Mouse (Mus musculus) MEL (cell line): Measurements from ENCODE around the gene Polr1e. TPM values are rescaled to one million over a fixed set of nuclear protein-coding genes. Genes with fewer than 3 reads are reported as not detected.

Source experiments
- DNase-seq: peaks from one replicate; pipeline ENCODE4 v3.0.0; 2011; ENCODE audit warnings: low read depth, low spot score
- H3K27ac ChIP-seq: 2 replicates; pipeline ENCODE4 v1.5.1; 2012; ENCODE audit warnings: low read depth, mild to moderate bottlenecking, control low read depth, low read length, moderate library complexity; ENCODE audit not compliant: control insufficient read depth
- H3K27me3 ChIP-seq, 2 experiments: fragments of 150-350 bp in 1 of 2; sonication (generic) in 1 of 2; 2 replicates each; pipeline ENCODE4 v1.6.1; 2012; ENCODE audit warnings: low read length in 2 of 2, mild to moderate bottlenecking in 2 of 2, improper control_type of control experiment in 1 of 2, moderate library complexity in 1 of 2; ENCODE audit not compliant: insufficient read depth in 2 of 2, control insufficient read depth in 1 of 2
- H3K36me3 ChIP-seq, 2 experiments: 2 replicates each; pipeline ENCODE4 v1.6.1; 2012 to 2014; ENCODE audit warnings: low read length in 2 of 2, improper control_type of control experiment in 1 of 2, inconsistent platforms in 1 of 2, mild to moderate bottlenecking in 1 of 2; ENCODE audit not compliant: insufficient read depth in 2 of 2, control insufficient read depth in 1 of 2
- H3K4me1 ChIP-seq, 2 experiments: fragments of 150-350 bp in 1 of 2; sonication (generic) in 1 of 2; 2 replicates each; pipeline ENCODE4 v1.6.1; 2012; ENCODE audit warnings: low read length in 2 of 2, improper control_type of control experiment in 1 of 2, mild to moderate bottlenecking in 1 of 2; ENCODE audit not compliant: insufficient read depth in 2 of 2, control insufficient read depth in 1 of 2
- H3K4me3 ChIP-seq, 2 experiments: fragments of 150-350 bp in 1 of 2; sonication (generic) in 1 of 2; 2 replicates each; pipeline ENCODE4 v1.5.1; 2012; ENCODE audit warnings: low read depth in 2 of 2, low read length in 2 of 2, mild to moderate bottlenecking in 2 of 2, moderate library complexity in 2 of 2, control low read depth in 1 of 2, improper control_type of control experiment in 1 of 2; ENCODE audit not compliant: control insufficient read depth in 1 of 2, insufficient read depth in 1 of 2
- H3K79me2 ChIP-seq: 2 replicates; pipeline ENCODE4 v1.6.1; 2012; ENCODE audit warnings: mild to moderate bottlenecking, low read length, moderate library complexity; ENCODE audit not compliant: control insufficient read depth, poor library complexity, insufficient read depth
- H3K9ac ChIP-seq: 2 replicates; pipeline ENCODE4 v1.6.1; 2012; ENCODE audit warnings: low read depth, mild to moderate bottlenecking, control low read depth, low read length, moderate library complexity; ENCODE audit not compliant: control insufficient read depth, poor library complexity, severe bottlenecking
- H3K9me3 ChIP-seq: fragments of 150-350 bp; sonication (generic); replicated peaks from 2 replicates; pipeline ENCODE4 v1.6.1; 2012; ENCODE audit warnings: mild to moderate bottlenecking, low read length, improper control_type of control experiment, moderate library complexity; ENCODE audit not compliant: insufficient read depth
- BHLHE40 ChIP-seq: IDR thresholded peaks from 2 replicates; pipeline ENCODE4 v1.6.1; 2012; ENCODE audit warnings: low read depth, mild to moderate bottlenecking, inconsistent platforms, low read length, improper control_type of control experiment, borderline replicate concordance
- CHD1 ChIP-seq: IDR thresholded peaks from 2 replicates; pipeline ENCODE4 v1.6.1; 2012; ENCODE audit warnings: low read depth, mild to moderate bottlenecking, inconsistent platforms, low read length, improper control_type of control experiment
- CTCF ChIP-seq, 3 experiments: IDR thresholded peaks in 2 of 3; conservative IDR thresholded peaks in 1 of 3; 2 replicates each; pipeline ENCODE4 v1.5.1; 2011 to 2012; ENCODE audit warnings: low read length in 3 of 3, low read depth in 2 of 3, mild to moderate bottlenecking in 2 of 3, improper control_type of control experiment in 1 of 3, inconsistent platforms in 1 of 3, mixed read lengths in 1 of 3, moderate library complexity in 1 of 3; ENCODE audit not compliant: control insufficient read depth in 1 of 3, insufficient read depth in 1 of 3, poor library complexity in 1 of 3, severe bottlenecking in 1 of 3
- E2F4 ChIP-seq: IDR thresholded peaks from 2 replicates; pipeline ENCODE4 v1.6.1; 2011; ENCODE audit warnings: low read depth, low read length, improper control_type of control experiment, borderline replicate concordance
- ELF1 ChIP-seq: IDR thresholded peaks from 2 replicates; pipeline ENCODE4 v1.6.1; 2014; ENCODE audit warnings: low read depth, mild to moderate bottlenecking, inconsistent platforms, low read length, improper control_type of control experiment, moderate library complexity
- EP300 ChIP-seq, 2 experiments: IDR thresholded peaks; 2 replicates each; pipeline ENCODE4 v1.6.1; 2011; ENCODE audit warnings: improper control_type of control experiment in 2 of 2, low read length in 2 of 2, low read depth in 1 of 2, mild to moderate bottlenecking in 1 of 2
- ETS1 ChIP-seq: IDR thresholded peaks from 2 replicates; pipeline ENCODE4 v1.6.1; 2012; ENCODE audit warnings: low read depth, mild to moderate bottlenecking, inconsistent platforms, low read length, improper control_type of control experiment, moderate library complexity
- GABPA ChIP-seq: IDR thresholded peaks from 2 replicates; pipeline ENCODE4 v1.6.1; 2012; ENCODE audit warnings: low read depth, mild to moderate bottlenecking, inconsistent platforms, low read length, improper control_type of control experiment, moderate library complexity
- GATA1 ChIP-seq: IDR thresholded peaks from 2 replicates; pipeline ENCODE4 v1.6.1; 2011; ENCODE audit warnings: low read depth, low read length, improper control_type of control experiment
- HCFC1 ChIP-seq: IDR thresholded peaks from 2 replicates; pipeline ENCODE4 v1.6.1; 2012; ENCODE audit warnings: low read depth, mild to moderate bottlenecking, inconsistent platforms, low read length, improper control_type of control experiment, moderate library complexity
- JUND ChIP-seq: IDR thresholded peaks from 2 replicates; pipeline ENCODE4 v1.6.1; 2011; ENCODE audit warnings: low read depth, mild to moderate bottlenecking, improper control_type of control experiment, low read length
- KAT2A ChIP-seq: conservative IDR thresholded peaks from 2 replicates; pipeline ENCODE4 v1.6.1; 2012; ENCODE audit warnings: low read depth, low read length, improper control_type of control experiment, inconsistent platforms
- MAX ChIP-seq: IDR thresholded peaks from 2 replicates; pipeline ENCODE4 v1.6.1; 2011; ENCODE audit warnings: low read length, improper control_type of control experiment
- MAZ ChIP-seq: IDR thresholded peaks from 2 replicates; pipeline ENCODE4 v1.6.1; 2012; ENCODE audit warnings: low read depth, mild to moderate bottlenecking, inconsistent platforms, low read length, improper control_type of control experiment
- MXI1 ChIP-seq: IDR thresholded peaks from 2 replicates; pipeline ENCODE4 v1.6.1; 2011; ENCODE audit warnings: mild to moderate bottlenecking, low read depth, low read length, improper control_type of control experiment
- MYB ChIP-seq: IDR thresholded peaks from 2 replicates; pipeline ENCODE4 v1.6.1; 2011; ENCODE audit warnings: mild to moderate bottlenecking, low read depth, low read length, improper control_type of control experiment
- MYC ChIP-seq: IDR thresholded peaks from 2 replicates; pipeline ENCODE4 v1.6.1; 2011; ENCODE audit warnings: low read depth, mild to moderate bottlenecking, low read length, improper control_type of control experiment, moderate library complexity
- NELFE ChIP-seq: IDR thresholded peaks from 2 replicates; pipeline ENCODE4 v1.6.1; 2011; ENCODE audit warnings: low read depth, low read length, improper control_type of control experiment
- NRF1 ChIP-seq: IDR thresholded peaks from 2 replicates; pipeline ENCODE4 v1.6.1; 2014; ENCODE audit warnings: low read depth, mild to moderate bottlenecking, inconsistent platforms, low read length, improper control_type of control experiment, moderate library complexity; ENCODE audit not compliant: poor library complexity, insufficient read depth, severe bottlenecking
- POLR2AphosphoS2 ChIP-seq: IDR thresholded peaks from 2 replicates; pipeline ENCODE4 v1.6.1; 2011; ENCODE audit warnings: low read length, improper control_type of control experiment
- RAD21 ChIP-seq: IDR thresholded peaks from 2 replicates; pipeline ENCODE4 v1.6.1; 2011; ENCODE audit warnings: mild to moderate bottlenecking, low read depth, low read length, improper control_type of control experiment
- RCOR1 ChIP-seq: IDR thresholded peaks from 2 replicates; pipeline ENCODE4 v1.6.1; 2012; ENCODE audit warnings: low read depth, mild to moderate bottlenecking, inconsistent platforms, low read length, improper control_type of control experiment
- TBP ChIP-seq: IDR thresholded peaks from 2 replicates; pipeline ENCODE4 v1.8.0; 2011; ENCODE audit warnings: low read depth, low read length, improper control_type of control experiment
- TCF12 ChIP-seq: IDR thresholded peaks from 2 replicates; pipeline ENCODE4 v1.6.1; 2014; ENCODE audit warnings: low read depth, mild to moderate bottlenecking, inconsistent platforms, low read length, improper control_type of control experiment, moderate library complexity
- UBTF ChIP-seq: IDR thresholded peaks from 2 replicates; pipeline ENCODE4 v1.6.1; 2012; ENCODE audit warnings: low read depth, mild to moderate bottlenecking, inconsistent platforms, low read length, improper control_type of control experiment, moderate library complexity, borderline replicate concordance; ENCODE audit not compliant: insufficient read depth
- ZC3H11A ChIP-seq: IDR thresholded peaks from 2 replicates; pipeline ENCODE4 v1.6.1; 2012; ENCODE audit warnings: low read depth, mild to moderate bottlenecking, inconsistent platforms, low read length, improper control_type of control experiment
- ZKSCAN1 ChIP-seq: IDR thresholded peaks from 2 replicates; pipeline ENCODE4 v1.6.1; 2012; ENCODE audit warnings: low read depth, mild to moderate bottlenecking, inconsistent platforms, low read length, improper control_type of control experiment, moderate library complexity
- ZMIZ1 ChIP-seq: IDR thresholded peaks from 2 replicates; pipeline ENCODE4 v1.6.1; 2012; ENCODE audit warnings: low read depth, mild to moderate bottlenecking, inconsistent platforms, low read length, improper control_type of control experiment, moderate library complexity
- ZNF384 ChIP-seq: IDR thresholded peaks from 2 replicates; pipeline ENCODE4 v1.6.1; 2012; ENCODE audit warnings: low read depth, mild to moderate bottlenecking, inconsistent platforms, low read length, improper control_type of control experiment
- polyA plus RNA-seq, 2 experiments: library from polyadenylated mRNA; stranded (reverse) in 1 of 2; unstranded in 1 of 2; fragments of >175 nt in 1 of 2; fragments of >200 nt in 1 of 2; gene quantifications; 2 replicates each; pipeline versions ENCODE4 v1.2.1 to v1.2.4; 2012; ENCODE audit warnings: low replicate concordance in 2 of 2, low read depth in 1 of 2; ENCODE audit not compliant: insufficient read length in 2 of 2, insufficient read depth in 1 of 2, missing spikeins in 1 of 2
- total RNA-seq: library from RNA; depleted of rRNA; stranded (reverse); fragments of 300-350 nt; gene quantifications from 2 replicates; pipeline ENCODE4 v1.2.3, GENCODE M21; 2012

Polr1e gene
- total and polyA plus RNA-seq, 3 experiments, result 40.8 to 51.5 TPM; not detected in 1

DNA sequence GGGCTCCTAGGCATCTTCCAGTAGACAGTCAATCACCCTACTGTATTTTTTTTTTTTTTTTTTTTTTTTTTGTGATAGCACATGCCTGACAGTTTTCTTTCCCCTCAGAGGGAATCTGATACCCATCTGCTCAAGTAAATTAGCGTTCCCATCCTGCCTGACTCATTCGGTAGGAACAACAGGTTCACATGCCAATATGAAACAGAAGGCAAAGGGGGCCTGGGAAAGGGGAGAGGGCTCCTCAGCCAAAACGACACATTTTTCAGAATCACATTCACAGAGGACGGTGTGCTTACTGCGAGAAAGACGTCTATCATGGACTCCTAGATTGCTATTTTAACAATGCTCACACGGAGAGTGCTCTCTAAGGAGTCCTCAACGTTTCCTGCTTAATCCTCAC is 65.1 kb downstream of the Polr1e start:
- TF ChIP-seq KAT2A (no peak), NELFE (no peak), HCFC1 (no peak), GATA1 (no peak), ZNF384 (peak; percentile 71), ELF1 (no peak)
- TF ChIP-seq, all 39 proteins: peak for 1
- Histone ChIP-seq H3K9me3 (no peaks in the 10 kb centered on the region), H3K36me3 (peaks cover 0 to 5% of the 10 kb centered on the region in 2 experiments; a peak in 2 of 4 replicates), H3K79me2 (no peaks in the 10 kb centered on the region), H3K27me3 (no peaks in the 10 kb centered on the region), H3K27ac (no peak overlapping the region), H3K4me3 (peak overlapping the region; percentile 65 to 91), H3K9ac (peak overlapping the region; percentile 75), H3K4me1 (peaks cover 0 to 5% of the 10 kb centered on the region in 2 experiments; a peak in 1 of 4 replicates)
- DNase-seq, result peak; percentile 36

DNA sequence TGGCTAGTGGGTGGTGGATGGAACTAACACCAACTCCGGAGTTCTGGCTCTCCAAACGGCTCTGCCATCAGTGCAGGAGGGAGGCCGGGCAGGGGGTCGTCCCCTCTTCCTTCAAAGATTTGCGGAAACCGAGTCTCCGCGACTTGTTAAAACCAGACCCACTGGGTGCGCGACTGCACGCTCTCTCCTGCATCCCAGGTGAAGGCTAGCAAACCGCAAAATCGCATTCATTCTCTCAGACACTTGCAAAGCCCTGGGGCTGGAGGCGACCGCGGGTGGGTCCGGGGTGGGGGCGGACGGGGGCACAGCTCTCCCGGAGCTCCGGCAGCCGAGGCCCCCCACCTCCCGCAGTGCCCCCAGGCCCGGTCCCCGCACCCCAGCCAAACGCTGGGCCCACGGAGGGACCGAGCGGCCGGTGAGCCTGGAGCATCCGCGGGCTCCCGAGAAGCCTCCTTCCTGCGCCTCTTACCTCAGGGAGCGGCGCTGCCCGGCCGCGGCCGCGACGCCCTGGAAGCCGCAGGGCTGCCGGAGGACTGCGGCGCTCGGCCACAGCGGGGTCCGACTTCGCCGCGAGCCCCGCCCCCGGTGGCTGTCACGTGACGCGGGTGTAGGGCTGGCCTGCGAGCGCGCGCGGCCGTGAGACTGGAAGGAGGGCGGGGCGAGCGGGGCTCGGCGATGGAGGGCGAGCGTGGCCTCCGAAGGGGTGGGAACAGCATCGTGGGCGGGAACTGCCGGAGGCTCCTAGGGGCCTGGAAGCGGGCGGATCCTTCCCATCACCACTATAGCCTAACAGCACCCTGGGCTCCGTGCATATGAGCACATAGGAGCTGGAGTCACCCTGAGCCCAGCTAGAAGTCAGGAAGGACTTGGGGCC is 65.9 kb downstream of the Polr1e start, which contains the start of gene Fbxo10:
TSS of gene Fbxo10 (minus strand) at position 584 of the 874 bp plus-strand sequence.
- peaks cover 0 to 5% of the 10 kb centered on the region in 2 experiments; a peak in 1 of 4 replicates for H3K4me1 ChIP-seq
- TF ChIP-seq RAD21 (no peak), MAZ (peak; percentile 51; the same call in 1 of the 2 replicates), RCOR1 (no peak), EP300 (IDR thresholded peaks at IDR 0.05; ENCODE audit: low read depth in 1 of 2, low read length in 2 of 2) (0 out of 4 replicates have a peak, but pooled peaks of 1 of the 2 experiments have one; percentile 9), MYB (no peak), POLR2AphosphoS2 (no peak), GATA1 (no peak), NRF1 (peak; percentile 48), ZMIZ1 (peak; percentile 65), ZKSCAN1 (peak; percentile 71), MXI1 (peak; percentile 56; the same call in 1 of the 2 replicates), CTCF (IDR thresholded peaks at IDR 0.05 in 2 of 3, conservative IDR thresholded peaks at IDR 0.05 in 1 of 3; ENCODE audit: control insufficient read depth in 1 of 3, insufficient read depth in 1 of 3, low read depth in 2 of 3, low read length in 3 of 3, poor library complexity in 1 of 3, severe bottlenecking in 1 of 3) (no peak), UBTF (no peak), MAX (peak; percentile 85), ETS1 (peak; percentile 30; the same call in 1 of the 2 replicates), TBP (peak; percentile 59; the same call in 1 of the 2 replicates), MYC (no peak), ZNF384 (no peak), GABPA (no peak), E2F4 (0 out of 2 replicates have a peak, but pooled peaks have one; percentile 52), KAT2A (no peak), TCF12 (peak; percentile 53), HCFC1 (peak; percentile 62; the same call in 1 of the 2 replicates), BHLHE40 (peak; percentile 36; the same call in 1 of the 2 replicates), CHD1 (no peak), ZC3H11A (no peak), JUND (no peak)

More for the DNA sequence above, 65.9 kb downstream of the Polr1e start, which contains the start of gene Fbxo10:
- H3K79me2 ChIP-seq, result no peaks in the 10 kb centered on the region
- no peaks in the 10 kb centered on the region for H3K27me3 ChIP-seq
- H3K9me3 ChIP-seq, result no peaks in the 10 kb centered on the region
- peak within 1 kb of the TSS; percentile 65 to 91 for H3K4me3 ChIP-seq
- no peak within 1 kb of the TSS for H3K27ac ChIP-seq
- peaks cover 0 to 5% of the 10 kb centered on the region in 2 experiments; a peak in 2 of 4 replicates for H3K36me3 ChIP-seq
- H3K9ac ChIP-seq, result peak within 1 kb of the TSS; percentile 75
- DNase-seq, result peak; percentile 94
